Mouse (Mus musculus) bone marrow macrophage, adult 2 months (primary cell): ENCODE measurements around the gene Dus3l. TPM values are rescaled to one million over a fixed set of nuclear protein-coding genes. Genes with fewer than 3 reads are reported as not detected.
A peak's percentile ranks its signal among the peaks of the same experiment; 100 is the strongest.

ENCODE experiments used
- H3K27ac ChIP-seq: 2 replicates; pipeline ENCODE4 v1.5.1; 2012; ENCODE audit warnings: low read depth, low read length; ENCODE audit not compliant: insufficient read depth
- H3K4me1 ChIP-seq: 2 replicates; pipeline ENCODE4 v1.6.1; 2012; ENCODE audit warnings: low read length; ENCODE audit not compliant: control insufficient read depth, insufficient read depth
- H3K4me3 ChIP-seq: 2 replicates; pipeline ENCODE4 v1.5.1; 2012; ENCODE audit warnings: mild to moderate bottlenecking, low read length, moderate library complexity; ENCODE audit not compliant: insufficient read depth
- CTCF ChIP-seq: IDR thresholded peaks from 2 replicates; pipeline ENCODE4 v1.5.1; 2012; ENCODE audit warnings: low read depth, mild to moderate bottlenecking, low read length, moderate library complexity
- POLR2A ChIP-seq: IDR thresholded peaks from 2 replicates; pipeline ENCODE4 v1.6.1; 2012; ENCODE audit warnings: mild to moderate bottlenecking, low read depth, low read length, borderline replicate concordance
- polyA plus RNA-seq: library from polyadenylated mRNA; stranded (reverse); fragments of >200 nt; gene quantifications from 2 replicates; pipeline ENCODE4 v1.2.4, GENCODE M21; 2012; ENCODE audit not compliant: missing spikeins, insufficient read depth, insufficient read length

Gene Dus3l
- polyA plus RNA-seq, 1 experiment = 21.4 TPM

- H3K4me1 ChIP-seq = no peaks in the 10 kb centered on the region
- H3K4me3 ChIP-seq = no peak overlapping the region
- no peak for TF ChIP-seq CTCF
- no peak for TF ChIP-seq POLR2A
- H3K27ac ChIP-seq = no peak overlapping the region
These were observed 11.1 kb upstream of the Dus3l start for GRCm38 (mm10) chr17:56753452-56753851.

GRCm38 (mm10) chr17:56754271-56755185 is 10.0 kb upstream of the Dus3l start:
- no peaks in the 10 kb centered on the region for H3K4me1 ChIP-seq
- peak overlapping the region; percentile 37 for H3K4me3 ChIP-seq
- no peak overlapping the region for H3K27ac ChIP-seq
- TF ChIP-seq POLR2A (no peak), CTCF (no peak)

DNA sequence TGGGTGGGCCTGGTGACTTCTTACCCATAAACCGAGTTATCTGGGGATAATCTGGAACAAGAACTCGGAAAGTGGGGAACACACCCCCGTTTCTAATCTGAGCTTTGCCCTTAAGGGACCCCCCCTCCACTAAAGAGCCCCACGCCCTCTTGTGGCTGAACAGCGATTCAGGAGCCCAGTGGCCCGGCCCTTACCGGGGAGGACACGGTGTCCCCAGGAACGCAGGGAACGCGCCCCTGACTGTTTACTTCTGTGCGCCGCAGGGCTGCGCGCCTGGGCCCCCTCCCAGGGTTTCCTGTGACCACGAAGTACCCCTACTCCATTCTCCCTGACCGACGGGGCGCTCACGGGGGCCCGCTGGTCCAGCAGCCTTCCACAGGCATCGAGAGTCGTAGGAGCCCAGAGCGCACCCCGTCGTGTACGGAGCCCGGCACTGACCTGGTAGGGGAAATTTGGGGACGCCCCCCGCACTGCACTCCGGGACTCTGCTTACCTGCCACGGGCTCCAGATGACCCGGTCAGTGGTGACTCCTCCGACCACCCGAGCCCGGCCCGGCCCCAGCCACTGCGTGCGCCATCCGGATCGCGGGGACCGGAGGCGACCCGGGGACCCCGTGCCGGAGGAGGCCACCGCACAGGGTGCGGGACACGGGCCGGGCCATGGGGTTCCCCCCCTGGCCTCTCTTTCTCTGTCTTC is 7.7 kb upstream of the Dus3l start:
- peak overlapping the region; percentile 50 for H3K4me3 ChIP-seq
- TF ChIP-seq POLR2A (no peak), CTCF (peak; percentile 36; the same call in 1 of the 2 replicates)
- H3K27ac ChIP-seq = no peak overlapping the region
- H3K4me1 ChIP-seq = no peaks in the 10 kb centered on the region

DNA sequence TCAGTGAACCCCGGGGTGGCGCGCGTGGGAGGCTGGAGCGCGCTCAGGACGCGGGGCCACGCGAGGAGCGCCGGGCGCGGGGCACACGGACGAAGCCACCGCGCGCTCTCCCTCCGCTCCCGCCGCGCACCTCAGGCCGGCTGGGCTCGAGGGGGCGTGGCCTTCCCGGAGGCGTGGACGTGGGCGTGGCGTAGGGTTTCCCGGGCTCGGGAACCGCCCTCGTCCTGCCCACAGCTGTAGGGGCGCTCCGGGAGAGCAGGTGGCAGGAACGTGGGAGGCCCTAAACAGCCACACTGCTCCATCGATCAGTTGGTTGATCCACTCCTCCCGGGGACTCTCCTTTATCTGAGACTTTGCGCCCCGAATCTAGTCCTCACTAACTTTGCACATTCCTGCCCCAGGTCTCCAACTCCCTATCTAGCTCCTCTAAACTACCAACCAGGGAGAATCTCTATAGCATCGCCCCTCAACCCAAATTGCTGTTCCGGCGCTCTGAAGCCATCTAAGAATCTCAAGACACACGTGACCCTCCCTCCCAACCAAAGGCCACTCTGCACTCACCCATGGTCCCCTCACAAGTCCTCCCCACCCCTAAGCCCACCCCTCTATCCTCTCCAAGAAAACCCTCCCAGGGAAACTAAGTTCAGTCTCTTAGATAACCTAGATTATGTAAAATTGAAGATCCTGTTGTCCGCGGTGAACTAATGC is 7.0 kb upstream of the Dus3l start, which contains the start of gene Nrtn:
Gene Nrtn (minus strand): TSS at position 115 of the 708 bp plus-strand sequence.
- no peak within 1 kb of the TSS for H3K27ac ChIP-seq

DNA sequence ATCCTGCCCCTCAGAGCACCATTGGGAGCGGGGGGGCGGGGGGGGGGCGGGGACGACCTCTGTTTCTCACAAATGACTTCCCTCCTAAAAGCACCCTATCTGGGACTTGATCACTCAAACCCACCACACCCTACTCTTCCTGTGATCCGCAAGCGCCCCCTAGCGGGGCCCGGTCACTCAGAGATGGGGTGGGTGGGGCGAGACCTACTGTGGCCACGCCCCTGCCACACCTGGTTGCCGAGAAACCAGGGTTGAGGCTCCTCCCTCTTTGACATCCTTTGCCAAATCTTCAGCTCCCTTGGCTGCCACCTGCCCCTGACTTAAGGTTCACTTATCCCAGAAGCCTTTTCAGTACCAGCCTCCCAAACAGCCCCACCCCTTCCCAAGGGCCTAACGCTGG is 6.4 kb upstream of the Dus3l start:
- Histone ChIP-seq H3K4me3 (no peak overlapping the region), H3K4me1 (peaks cover 2% of the 10 kb centered on the region; the same call in 1 of the 2 replicates), H3K27ac (no peak overlapping the region)
- TF ChIP-seq POLR2A (no peak), CTCF (peak; percentile 65)

More for the DNA sequence above, 7.0 kb upstream of the Dus3l start, which contains the start of gene Nrtn:
- H3K4me1 ChIP-seq = peaks cover 2% of the 10 kb centered on the region; the same call in 1 of the 2 replicates
- TF ChIP-seq CTCF (no peak), POLR2A (no peak)
- H3K4me3 ChIP-seq = peak within 1 kb of the TSS; percentile 50

DNA sequence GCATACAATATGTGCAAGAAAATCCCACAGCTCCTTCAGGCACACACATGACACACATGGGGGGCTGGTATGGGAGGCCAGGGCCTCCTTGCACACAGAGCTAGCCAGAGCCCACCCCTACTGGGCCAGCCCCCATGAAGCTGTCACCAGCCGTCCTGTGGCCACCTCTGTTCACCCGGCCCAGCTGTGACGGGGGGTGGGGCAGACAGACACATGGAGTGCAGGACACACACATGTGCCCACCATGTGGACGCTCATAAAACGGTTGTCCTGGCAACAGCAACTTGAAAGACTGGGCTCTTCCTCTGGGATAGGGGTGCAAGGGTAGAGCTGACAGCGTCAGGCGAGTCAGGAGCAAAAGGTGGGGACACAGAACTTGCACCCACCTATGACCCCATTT is 5.3 kb upstream of the Dus3l start:
- TF ChIP-seq CTCF (no peak), POLR2A (no peak)
- Histone ChIP-seq H3K4me1 (peaks cover 2% of the 10 kb centered on the region; the same call in 1 of the 2 replicates), H3K4me3 (no peak overlapping the region), H3K27ac (no peak overlapping the region)

DNA sequence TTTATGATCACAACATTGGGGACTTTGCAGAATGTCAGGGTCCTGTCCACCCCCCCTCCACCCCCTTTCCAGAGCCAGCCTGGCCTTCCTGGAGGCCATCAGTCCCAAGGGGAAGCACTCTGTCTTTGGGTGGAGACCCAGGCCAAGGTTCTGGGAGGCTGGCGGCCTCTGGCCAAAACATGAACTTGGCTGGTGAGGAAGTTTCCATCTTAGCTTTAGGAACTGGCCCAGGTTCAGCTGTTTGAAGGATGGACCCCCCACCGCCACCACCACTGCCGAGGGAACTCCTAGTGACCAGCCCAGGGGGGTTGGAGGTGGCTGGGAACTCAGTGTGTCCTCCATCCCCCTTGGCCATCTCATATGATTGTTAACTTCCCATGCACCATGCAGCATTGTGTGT is 3.5 kb upstream of the Dus3l start:
- H3K4me1 ChIP-seq = peaks cover 2% of the 10 kb centered on the region; the same call in 1 of the 2 replicates
- no peak for TF ChIP-seq CTCF
- no peak for TF ChIP-seq POLR2A
- no peak overlapping the region for H3K4me3 ChIP-seq
- H3K27ac ChIP-seq = no peak overlapping the region

- Histone ChIP-seq H3K27ac (0 out of 2 replicates have a peak overlapping the region, but pooled peaks have one; percentile 32), H3K4me3 (peak overlapping the region; percentile 66), H3K4me1 (peaks cover 2% of the 10 kb centered on the region; the same call in 1 of the 2 replicates)
- TF ChIP-seq POLR2A = no peak
- no peak for TF ChIP-seq CTCF
These were observed 2.6 kb upstream of the Dus3l start for GRCm38 (mm10) chr17:56761991-56762410.

GRCm38 (mm10) chr17:56762769-56763731 is 1.5 kb upstream of the Dus3l start:
- Histone ChIP-seq H3K4me1 (peaks cover 2% of the 10 kb centered on the region; the same call in 1 of the 2 replicates), H3K4me3 (no peak overlapping the region), H3K27ac (no peak overlapping the region)
- TF ChIP-seq CTCF (peak; percentile 26; the same call in 1 of the 2 replicates), POLR2A (no peak)
